Mouse (Mus musculus) intestine, embryonic 15.5 days (tissue): Measurements from ENCODE around the gene Runx3. TPM values are rescaled to one million over a fixed set of nuclear protein-coding genes. Genes with fewer than 3 reads are reported as not detected.
"Not testable (repeated sequence)": the region's sequence is repeated elsewhere in the genome, so short reads cannot be mapped to it uniquely, and the experiment has no call there.

ENCODE experiments used
- ATAC-seq: fragments of 200-750 bp; cut with Nextera tagmentation; 2 replicates; pipeline ENCODE4 v1.8.0; 2017; ENCODE audit warnings: moderate TSS enrichment, moderate library complexity
- H3K27ac ChIP-seq: fragments of 300-500 bp; sonication (generic); 2 replicates; pipeline ENCODE4 v1.5.1; 2015; ENCODE audit warnings: mild to moderate bottlenecking, inconsistent platforms
- H3K27me3 ChIP-seq: fragments of 300-500 bp; sonication (generic); replicated peaks from 2 replicates; pipeline ENCODE4 v1.6.1; 2015; ENCODE audit warnings: inconsistent platforms
- H3K36me3 ChIP-seq: fragments of 300-500 bp; sonication (generic); 2 replicates; pipeline ENCODE4 v1.6.1; 2015; ENCODE audit warnings: inconsistent platforms
- H3K4me1 ChIP-seq: fragments of 300-500 bp; sonication (generic); replicated peaks from 2 replicates; pipeline ENCODE4 v1.6.1; 2015; ENCODE audit warnings: inconsistent platforms
- H3K4me2 ChIP-seq: fragments of 300-500 bp; sonication (generic); replicated peaks from 2 replicates; pipeline ENCODE4 v1.6.1; 2015; ENCODE audit warnings: mild to moderate bottlenecking, inconsistent platforms
- H3K4me3 ChIP-seq: fragments of 300-500 bp; sonication (generic); replicated peaks from 2 replicates; pipeline ENCODE4 v1.5.1; 2015; ENCODE audit warnings: inconsistent platforms
- H3K9ac ChIP-seq: fragments of 300-500 bp; sonication (generic); 2 replicates; pipeline ENCODE4 v1.6.1; 2015; ENCODE audit warnings: inconsistent platforms
- H3K9me3 ChIP-seq: fragments of 300-500 bp; sonication (generic); 2 replicates; pipeline ENCODE4 v1.6.1; 2016; ENCODE audit warnings: inconsistent platforms
- WGBS: fragments of 180-500 bp; shearing (Covaris S2); methylation state at CpG from one replicate; pipeline ENCODE4 v1.1.7; 2015; 5-methylcytosine and 5-hydroxymethylcytosine counted together
- polyA plus RNA-seq: library from polyadenylated mRNA; unstranded; fragments of >200 nt; fragmentation: Nextera tagmentation; extraction: Ambion mirVana; gene quantifications from 2 replicates; pipeline ENCODE4 v1.2.1, GENCODE M21; 2015

Gene Runx3
- polyA plus RNA-seq, 1 experiment from 2014 or later, result 0.26 TPM

DNA sequence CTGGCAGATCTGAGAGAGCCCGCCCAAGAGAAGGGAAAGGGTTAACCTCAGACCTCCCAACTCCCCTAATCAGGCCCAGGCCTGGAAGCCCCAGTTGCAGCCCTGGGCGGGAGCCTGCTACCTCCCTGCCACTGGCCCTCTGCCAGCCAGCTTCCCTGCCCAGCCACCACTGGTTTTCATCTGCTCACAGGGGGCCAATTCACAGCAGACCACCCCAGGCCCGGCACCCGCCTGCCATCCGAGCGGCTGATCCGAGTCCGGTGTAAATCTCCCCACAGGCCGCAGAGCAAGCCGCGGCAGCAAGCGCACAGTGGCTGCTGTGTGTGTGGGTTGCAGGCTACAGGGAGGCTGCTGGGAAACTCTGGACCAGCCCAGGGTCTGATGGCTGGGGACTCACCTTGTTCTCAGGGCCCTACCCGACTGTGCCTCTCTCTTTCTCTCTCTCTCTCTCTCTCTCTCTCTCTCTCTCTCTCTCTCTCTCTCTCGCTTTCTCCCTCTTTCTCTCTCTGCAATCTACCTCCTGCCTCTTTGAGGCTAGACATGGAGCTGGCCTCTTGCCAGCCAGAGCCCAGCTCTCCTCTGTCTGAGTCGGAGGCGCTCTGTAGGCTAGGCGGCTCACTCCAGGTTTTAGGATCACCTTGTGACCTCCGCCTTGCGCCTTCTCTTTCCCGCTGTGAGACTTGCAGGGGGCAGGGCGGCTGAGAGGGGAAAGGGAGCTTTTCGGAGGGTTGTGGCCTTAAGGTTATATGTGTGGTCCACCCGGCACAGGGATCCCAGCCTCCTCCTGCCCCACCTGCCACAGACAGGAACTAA lies 46.2 kb downstream of the Runx3 start:
- ATAC-seq, result peak; percentile 64; the same call in 1 of the 2 replicates
- Histone ChIP-seq H3K4me3 (no peak overlapping the region), H3K27ac (no peak overlapping the region), H3K9me3 (no peaks in the 10 kb centered on the region), H3K4me1 (peaks cover 26% of the 10 kb centered on the region), H3K27me3 (peaks cover 35% of the 10 kb centered on the region; the same call in 1 of the 2 replicates), H3K9ac (no peak overlapping the region), H3K4me2 (peak overlapping the region; percentile 24; the same call in 1 of the 2 replicates), H3K36me3 (no peaks in the 10 kb centered on the region)
- 21% methylated on average over 23 of the region's 23 CpGs for WGBS

DNA sequence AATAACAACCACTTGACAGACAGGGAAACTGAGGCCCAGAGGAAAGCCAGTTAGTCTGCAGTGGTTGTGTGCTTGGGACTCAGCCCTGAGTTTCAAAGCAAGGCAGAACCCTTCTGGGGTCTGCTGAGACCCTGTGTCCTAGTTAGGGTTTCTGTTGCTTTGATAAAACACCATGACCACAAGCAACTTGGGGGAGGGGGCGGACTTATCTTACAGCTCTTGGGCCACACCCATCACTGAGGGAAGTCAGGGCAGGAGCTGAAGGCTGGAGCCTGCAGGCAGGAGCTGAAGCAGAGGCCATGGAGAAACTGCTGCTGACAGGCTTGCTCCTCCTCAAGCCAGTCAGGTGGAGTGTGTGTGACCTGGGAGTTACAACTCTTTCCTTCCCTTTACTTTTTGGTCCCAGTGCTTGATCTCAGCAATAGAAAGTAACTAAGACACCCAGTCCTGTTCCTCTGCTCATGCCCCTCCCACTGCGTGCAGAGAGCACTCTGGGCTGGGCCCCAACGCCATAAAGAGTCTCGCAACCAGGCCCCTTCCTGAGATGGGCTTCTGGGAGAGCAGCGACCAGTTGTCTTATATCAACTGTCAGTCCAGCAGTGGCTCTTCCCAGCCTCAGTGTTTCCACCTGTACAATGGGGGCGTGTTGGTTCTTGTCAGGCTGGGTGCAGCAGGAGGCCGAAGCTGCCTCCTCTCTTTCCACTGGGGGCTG lies 47.5 kb downstream of the Runx3 start:
- Histone ChIP-seq H3K9me3 (no peaks in the 10 kb centered on the region), H3K4me2 (no peak overlapping the region), H3K4me1 (peaks cover 26% of the 10 kb centered on the region), H3K27ac (no peak overlapping the region), H3K4me3 (no peak overlapping the region), H3K9ac (no peak overlapping the region), H3K36me3 (no peaks in the 10 kb centered on the region), H3K27me3 (peaks cover 35% of the 10 kb centered on the region; the same call in 1 of the 2 replicates)
- peak; percentile 15; the same call in 1 of the 2 replicates for ATAC-seq
- WGBS, result 53% methylated on average over 7 of the region's 7 CpGs

DNA sequence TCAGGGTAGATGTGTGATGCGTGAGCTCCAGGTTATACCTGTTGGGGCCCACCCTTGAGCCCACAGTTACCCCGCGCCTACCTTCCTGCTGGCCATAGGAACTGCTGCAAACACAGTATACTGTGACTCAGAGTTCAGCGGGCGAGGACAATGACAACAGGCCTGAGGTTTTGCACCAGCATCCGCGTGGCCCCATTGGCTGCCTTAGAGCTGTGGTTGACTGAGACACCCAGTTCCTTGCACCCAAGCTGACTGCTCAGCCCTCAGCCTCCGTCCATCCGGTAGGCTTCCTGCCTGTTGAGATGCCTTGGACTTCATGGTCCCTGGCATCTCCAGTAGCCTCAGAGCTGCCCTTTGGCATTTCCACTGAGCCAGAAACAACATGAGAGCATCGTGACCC lies 48.6 kb downstream of the Runx3 start:
- Histone ChIP-seq H3K9ac (no peak overlapping the region), H3K4me2 (no peak overlapping the region), H3K4me3 (no peak overlapping the region), H3K27me3 (peaks cover 38% of the 10 kb centered on the region; the same call in 1 of the 2 replicates), H3K27ac (no peak overlapping the region), H3K9me3 (no peaks in the 10 kb centered on the region), H3K36me3 (no peaks in the 10 kb centered on the region), H3K4me1 (peaks cover 26% of the 10 kb centered on the region)
- WGBS, result 81% methylated on average over 10 of the region's 10 CpGs
- ATAC-seq, result no peak

DNA sequence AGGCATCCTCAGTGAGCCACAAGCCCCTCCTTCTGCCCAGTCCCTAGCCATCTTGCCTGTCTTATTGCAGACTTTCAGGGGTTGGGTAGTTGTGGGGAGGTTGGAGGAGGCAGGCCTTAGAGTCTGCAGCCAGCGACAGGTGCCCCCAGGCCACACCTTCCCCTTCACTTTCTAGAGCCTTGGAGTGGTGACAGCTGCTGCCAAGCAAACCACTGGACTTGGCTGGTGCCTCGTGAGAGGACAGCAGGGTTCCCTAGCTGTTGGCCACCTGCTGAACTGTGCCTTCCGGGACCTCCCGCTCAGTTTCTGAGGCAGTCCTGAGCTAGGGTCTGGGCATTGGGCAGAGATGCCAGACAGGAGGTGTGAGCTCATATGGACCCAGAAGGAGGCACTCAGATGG lies 49.0 kb downstream of the Runx3 start:
- Histone ChIP-seq H3K4me1 (peaks cover 26% of the 10 kb centered on the region), H3K4me3 (no peak overlapping the region), H3K36me3 (no peaks in the 10 kb centered on the region), H3K4me2 (no peak overlapping the region), H3K9ac (no peak overlapping the region), H3K27me3 (peaks cover 42% of the 10 kb centered on the region), H3K27ac (no peak overlapping the region), H3K9me3 (no peaks in the 10 kb centered on the region)
- WGBS, result 72% methylated on average over 4 of the region's 4 CpGs
- no peak for ATAC-seq

DNA sequence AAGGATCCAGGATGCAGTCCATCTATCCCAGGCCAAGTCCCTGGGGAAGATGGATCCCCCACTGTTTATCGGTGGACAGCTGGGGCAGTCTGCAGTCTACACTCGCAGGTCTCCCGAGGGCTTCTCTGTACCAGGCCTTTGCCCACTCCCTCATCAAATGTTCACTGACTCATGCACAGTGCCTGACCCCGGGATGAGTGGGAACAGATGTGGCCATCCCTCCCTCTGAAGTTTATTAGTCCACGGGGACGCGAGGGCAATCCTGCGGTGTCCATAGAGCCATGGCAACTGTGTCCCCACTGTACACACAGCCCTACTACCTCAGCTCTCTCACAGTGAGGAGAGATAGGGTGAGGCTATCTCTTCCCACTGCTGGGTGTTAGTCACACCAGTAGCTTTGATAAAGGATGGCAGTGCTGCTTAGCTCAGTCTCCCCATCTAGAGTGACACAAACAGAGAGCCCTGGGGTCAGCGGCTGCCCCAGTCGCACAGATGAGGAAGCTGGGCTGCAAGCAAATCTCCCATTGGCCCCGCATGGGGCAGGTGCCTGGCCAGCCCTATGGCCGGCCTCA lies 50.9 kb downstream of the Runx3 start:
- Histone ChIP-seq H3K9me3 (no peaks in the 10 kb centered on the region), H3K4me1 (peaks cover 31% of the 10 kb centered on the region), H3K9ac (no peak overlapping the region), H3K4me2 (no peak overlapping the region), H3K36me3 (no peaks in the 10 kb centered on the region), H3K27me3 (peaks cover 43% of the 10 kb centered on the region), H3K27ac (no peak overlapping the region), H3K4me3 (no peak overlapping the region)
- WGBS, result 73% methylated on average over 12 of the region's 12 CpGs
- no peak for ATAC-seq

DNA sequence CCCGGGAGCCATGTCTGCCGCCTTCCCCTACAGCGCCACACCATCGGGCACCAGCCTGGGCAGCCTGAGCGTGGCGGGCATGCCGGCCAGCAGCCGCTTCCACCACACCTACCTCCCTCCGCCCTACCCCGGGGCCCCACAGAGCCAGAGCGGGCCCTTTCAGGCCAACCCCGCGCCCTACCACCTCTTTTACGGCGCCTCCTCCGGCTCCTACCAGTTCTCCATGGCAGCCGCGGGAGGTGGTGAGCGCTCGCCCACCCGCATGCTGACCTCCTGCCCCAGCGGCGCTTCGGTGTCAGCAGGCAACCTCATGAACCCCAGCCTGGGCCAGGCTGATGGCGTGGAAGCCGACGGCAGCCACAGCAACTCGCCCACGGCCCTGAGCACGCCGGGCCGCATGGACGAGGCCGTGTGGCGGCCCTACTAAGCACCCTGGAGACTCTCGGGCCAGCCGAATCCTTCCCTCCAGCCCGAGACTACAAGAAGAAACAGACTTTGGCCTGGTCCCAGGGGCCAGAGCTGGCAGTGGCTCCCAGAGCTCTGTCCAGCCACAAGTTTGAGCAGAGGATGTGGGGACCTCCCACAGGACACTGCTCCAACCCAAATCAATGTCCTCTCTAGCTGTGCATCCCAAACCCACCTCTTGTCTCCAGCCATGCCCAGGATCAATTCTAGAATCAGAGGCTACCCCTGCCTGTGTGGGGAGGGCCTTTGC lies 55.1 kb downstream of the Runx3 start:
- no peak for ATAC-seq
- H3K4me1 ChIP-seq, result peaks cover 9% of the 10 kb centered on the region
- no peaks in the 10 kb centered on the region for H3K36me3 ChIP-seq
- peaks cover 21% of the 10 kb centered on the region for H3K27me3 ChIP-seq
- no peak overlapping the region for H3K27ac ChIP-seq
- H3K4me3 ChIP-seq, result peak overlapping the region; percentile 25
- WGBS, result 14% methylated on average over 38 of the region's 38 CpGs
- H3K9ac ChIP-seq, result no peak overlapping the region; the same call in 1 of the 2 replicates
- peak overlapping the region; percentile 59 for H3K4me2 ChIP-seq
- H3K9me3 ChIP-seq, result no peaks in the 10 kb centered on the region

DNA sequence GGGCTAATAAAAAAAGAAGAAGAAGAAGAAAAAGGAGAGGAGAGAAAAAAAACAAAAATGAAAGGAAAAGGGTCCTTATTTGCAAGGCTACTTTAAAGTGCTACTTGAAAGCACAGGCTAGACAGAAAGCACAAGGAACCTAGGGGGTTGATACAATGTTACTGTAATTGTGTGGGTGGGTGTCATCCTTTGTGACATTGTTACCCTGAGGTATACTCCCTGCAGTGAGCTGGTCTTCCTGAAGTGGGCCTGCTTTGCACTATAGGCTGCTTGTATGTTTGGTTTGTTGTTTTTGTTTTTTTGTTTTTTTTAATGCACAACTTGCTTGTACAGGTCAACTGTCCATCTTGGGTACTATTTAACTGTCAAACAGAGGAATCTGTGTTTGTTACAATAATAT lies 57.1 kb downstream of the Runx3 start:
- Histone ChIP-seq H3K4me2 (no peak overlapping the region), H3K9ac (no peak overlapping the region), H3K36me3 (no peaks in the 10 kb centered on the region), H3K4me3 (no peak overlapping the region), H3K4me1 (peaks cover 9% of the 10 kb centered on the region), H3K27ac (no peak overlapping the region), H3K9me3 (no peaks in the 10 kb centered on the region), H3K27me3 (peaks cover 21% of the 10 kb centered on the region)
- no peak for ATAC-seq

DNA sequence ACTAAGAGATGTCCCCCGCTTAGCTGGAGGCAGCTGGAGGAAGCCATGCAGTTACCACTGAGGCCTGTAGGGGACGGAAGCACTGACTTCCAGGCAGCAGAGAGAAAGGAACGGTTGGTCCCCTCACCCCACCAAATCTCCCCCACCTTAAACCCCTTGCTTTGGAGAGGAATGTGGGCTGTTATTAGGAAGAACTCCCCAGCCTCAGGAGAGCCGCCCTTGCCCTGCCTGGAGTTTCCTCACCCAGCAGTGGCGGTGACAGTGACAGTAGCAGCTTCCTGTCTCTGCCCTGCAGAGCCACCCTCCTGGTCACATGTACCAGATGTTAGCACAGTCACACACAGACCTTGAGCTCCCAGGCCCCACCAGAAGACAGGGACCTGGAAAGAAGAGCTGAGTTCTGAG lies 58.6 kb downstream of the Runx3 start:
- Histone ChIP-seq H3K9ac (no peak overlapping the region), H3K9me3 (no peaks in the 10 kb centered on the region), H3K27me3 (peaks cover 19% of the 10 kb centered on the region), H3K4me2 (no peak overlapping the region), H3K4me3 (no peak overlapping the region), H3K27ac (no peak overlapping the region), H3K4me1 (peaks cover 9% of the 10 kb centered on the region), H3K36me3 (no peaks in the 10 kb centered on the region)
- no peak for ATAC-seq
- 33% methylated on average over 5 of the region's 5 CpGs for WGBS

DNA sequence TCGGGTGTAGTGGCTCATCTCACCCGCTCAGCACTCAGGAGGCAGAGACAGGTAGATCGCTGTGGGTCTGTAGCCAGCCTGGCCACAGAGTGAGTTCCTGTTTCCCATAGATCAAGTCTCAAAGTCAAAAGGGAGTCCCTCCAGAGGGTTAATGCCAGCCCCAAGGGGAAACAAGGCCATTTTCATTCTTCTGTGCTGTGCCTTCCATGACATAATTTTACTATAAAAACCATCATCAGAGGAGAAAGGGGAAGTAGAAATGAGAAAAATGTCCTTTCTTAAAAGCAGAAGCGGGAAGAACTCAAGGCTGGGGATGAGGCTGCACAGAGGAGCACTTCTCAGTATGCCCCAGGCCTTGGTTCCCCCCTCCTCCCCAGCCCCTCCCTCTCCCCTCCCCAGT lies 61.4 kb downstream of the Runx3 start:
- H3K4me3 ChIP-seq, result no peak overlapping the region
- H3K9ac ChIP-seq, result no peak overlapping the region
- H3K4me1 ChIP-seq, result no peaks in the 10 kb centered on the region; the same call in 1 of the 2 replicates
- no peak overlapping the region for H3K27ac ChIP-seq
- H3K27me3 ChIP-seq, result no peaks in the 10 kb centered on the region
- no peak for ATAC-seq
- 84% methylated on average over 4 of the region's 4 CpGs for WGBS
- H3K9me3 ChIP-seq, result no peaks in the 10 kb centered on the region
- H3K4me2 ChIP-seq, result no peak overlapping the region
- no peaks in the 10 kb centered on the region for H3K36me3 ChIP-seq

DNA sequence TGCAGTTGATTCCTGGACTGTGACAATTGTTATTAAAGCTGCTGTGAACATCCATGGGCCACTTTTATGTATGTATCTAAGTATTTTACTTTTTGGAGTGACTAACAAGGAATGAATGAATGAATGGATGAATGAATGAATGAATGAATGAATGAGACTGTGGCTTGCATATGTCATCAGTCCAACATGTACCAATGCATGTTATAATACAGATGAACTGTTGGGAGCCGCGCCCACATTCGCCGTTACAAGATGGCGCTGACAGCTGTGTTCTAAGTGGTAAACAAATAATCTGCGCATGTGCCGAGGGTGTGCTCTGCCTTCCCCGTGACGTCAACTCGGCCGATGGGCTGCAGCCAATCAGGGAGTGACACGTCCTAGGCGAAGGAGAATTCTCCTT lies 63.8 kb downstream of the Runx3 start:
- H3K27ac ChIP-seq, H3K4me1 ChIP-seq, ATAC-seq, H3K4me2 ChIP-seq, H3K9me3 ChIP-seq, H3K27me3 ChIP-seq, H3K36me3 ChIP-seq, H3K4me3 ChIP-seq, H3K9ac ChIP-seq: not testable (repeated sequence)
- 97% methylated on average over 7 of the region's 13 CpGs for WGBS

DNA sequence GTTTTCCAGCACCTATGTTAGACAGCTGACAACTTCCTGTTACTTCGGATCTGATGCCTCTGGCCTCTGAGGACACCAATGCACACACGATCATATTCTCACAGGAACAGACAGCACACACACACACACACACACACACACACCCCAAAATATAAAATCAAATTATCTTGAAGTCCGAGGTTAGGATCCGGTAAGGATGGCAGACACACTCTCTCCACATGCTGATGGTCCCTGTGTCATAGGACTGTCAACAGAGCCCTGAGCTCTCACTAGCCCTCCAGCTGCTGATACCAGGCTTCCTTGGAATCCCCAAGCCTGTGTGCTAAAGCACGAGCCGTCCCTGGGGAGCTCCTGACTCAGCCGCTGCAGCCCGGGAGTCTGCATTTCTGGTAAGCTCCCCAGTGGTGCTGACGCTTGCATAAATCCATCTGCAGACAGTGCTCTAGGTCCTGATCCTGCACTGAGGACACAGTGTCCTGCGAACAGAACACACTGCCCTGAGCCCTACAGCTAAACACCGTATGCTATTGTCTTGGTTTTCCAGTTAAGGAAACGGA lies 69.1 kb downstream of the Runx3 start:
- Histone ChIP-seq H3K4me1 (no peaks in the 10 kb centered on the region), H3K36me3 (no peaks in the 10 kb centered on the region), H3K9ac (no peak overlapping the region), H3K9me3 (no peaks in the 10 kb centered on the region), H3K4me3 (no peak overlapping the region), H3K4me2 (no peak overlapping the region), H3K27ac (no peak overlapping the region), H3K27me3 (no peaks in the 10 kb centered on the region; the same call in 1 of the 2 replicates)
- ATAC-seq, result no peak
- 81% methylated on average over 12 of the region's 12 CpGs for WGBS

DNA sequence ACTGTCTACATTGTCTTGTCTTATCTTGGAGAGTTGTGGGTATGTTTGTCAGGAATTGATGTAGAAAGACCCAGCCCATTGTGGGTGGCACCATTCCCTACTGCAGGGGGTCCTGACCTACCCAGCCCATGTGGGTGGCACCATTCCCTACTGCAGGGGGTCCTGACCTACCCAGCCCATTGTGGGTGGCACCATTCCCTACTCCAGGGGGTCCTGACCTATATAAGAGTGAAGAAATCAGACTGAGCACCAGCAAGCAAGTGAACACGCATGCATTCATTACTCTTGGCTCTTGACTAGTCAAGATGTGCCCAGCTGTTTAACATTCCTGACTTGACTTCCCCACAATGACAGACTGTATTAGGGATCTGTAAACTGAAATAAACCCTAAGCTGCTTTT lies 69.9 kb downstream of the Runx3 start:
- no peak for ATAC-seq
- 86% methylated on average over 1 of the region's 1 CpGs for whole genome bisulfite sequencing

More for the DNA sequence above, 69.9 kb downstream of the Runx3 start:
- H3K9ac ChIP-seq, result no peak overlapping the region
- no peak overlapping the region for H3K27ac ChIP-seq
- no peak overlapping the region for H3K4me3 ChIP-seq
- H3K9me3 ChIP-seq, result no peaks in the 10 kb centered on the region
- H3K27me3 ChIP-seq, result no peaks in the 10 kb centered on the region; the same call in 1 of the 2 replicates
- no peaks in the 10 kb centered on the region for H3K36me3 ChIP-seq
- no peaks in the 10 kb centered on the region for H3K4me1 ChIP-seq
- no peak overlapping the region for H3K4me2 ChIP-seq
